Mouse (Mus musculus): ENCODE measurements around the gene Rhox8.

- no peak for TF ChIP-seq CTCF (IDR thresholded peaks at IDR 0.05 in 2 of 3, conservative IDR thresholded peaks at IDR 0.05 in 1 of 3; ENCODE audit: control insufficient read depth in 1 of 3, insufficient read depth in 1 of 3, low read depth in 2 of 3, low read length in 3 of 3, poor library complexity in 1 of 3, severe bottlenecking in 1 of 3)
- no peak for TF ChIP-seq KAT2A (conservative IDR thresholded peaks at IDR 0.05; ENCODE audit: low read depth, low read length)
- no peak for TF ChIP-seq EP300 (IDR thresholded peaks at IDR 0.05; ENCODE audit: low read depth in 1 of 2, low read length in 2 of 2)
- TF ChIP-seq USF1 (IDR thresholded peaks at IDR 0.05; ENCODE audit: low read depth, low read length), result no peak
- TF ChIP-seq TCF12 (IDR thresholded peaks at IDR 0.05; ENCODE audit: low read depth, low read length), result no peak
- TF ChIP-seq ELF1 (IDR thresholded peaks at IDR 0.05; ENCODE audit: low read depth, low read length), result no peak
- no peak for TF ChIP-seq E2F4 (IDR thresholded peaks at IDR 0.05; ENCODE audit: borderline replicate concordance, low read depth, low read length)
- no peak for TF ChIP-seq ZNF384 (IDR thresholded peaks at IDR 0.05; ENCODE audit: low read depth, low read length)
- no peak for TF ChIP-seq SIN3A (IDR thresholded peaks at IDR 0.05; ENCODE audit: low read length)
- TF ChIP-seq POLR2A (IDR thresholded peaks at IDR 0.05; ENCODE audit: control insufficient read depth in 1 of 2, insufficient read depth in 1 of 2, low read depth in 1 of 2, low read length in 2 of 2, poor library complexity in 1 of 2), result no peak
- TF ChIP-seq RCOR1 (IDR thresholded peaks at IDR 0.05; ENCODE audit: low read depth, low read length), result no peak
- no peak for TF ChIP-seq RAD21 (IDR thresholded peaks at IDR 0.05; ENCODE audit: low read depth, low read length)
- no peak for TF ChIP-seq NELFE (IDR thresholded peaks at IDR 0.05; ENCODE audit: low read depth, low read length)
Observed at GRCm38 (mm10) chrX:37878844-37879243, at the start of gene Rhox8.

All from MEL (cell line).